Mouse (Mus musculus) cerebellum, postnatal 25 days (tissue): ENCODE results near the gene H13.
A peak's percentile ranks its signal among the peaks of the same experiment; 100 is the strongest.

Experiments used
- DNase-seq, 2 experiments: peaks; one replicate each; pipeline ENCODE4 v3.0.0; 2021; ENCODE audit warnings: mixed read lengths in 2 of 2

Gene H13

GRCm38 (mm10) chr2:152736090-152736601 is 66.9 kb downstream of the H13 start, which contains the start of gene Id1:
Gene Id1, plus strand, starts transcription at chr2:152736251.
- peak; percentile 59 to 60 for DNase-seq

- DNase-seq = peak; percentile 48 to 58
These were observed 67.5 kb downstream of the H13 start for GRCm38 (mm10) chr2:152736748-152737147.

GRCm38 (mm10) chr2:152737306-152738221 is 68.3 kb downstream of the H13 start:
- no peak for DNase-seq

GRCm38 (mm10) chr2:152738341-152738740 is 69.1 kb downstream of the H13 start:
- DNase-seq = no peak

GRCm38 (mm10) chr2:152739031-152739841 is 70.0 kb downstream of the H13 start:
- DNase-seq = peak; percentile 38 to 61

GRCm38 (mm10) chr2:152739842-152740260 is 70.6 kb downstream of the H13 start:
- DNase-seq = no peak

- DNase-seq = no peak
These were observed 71.2 kb downstream of the H13 start for GRCm38 (mm10) chr2:152740490-152740889.

- peak in 1 of 2 experiments; percentile 32 for DNase-seq
These were observed 72.1 kb downstream of the H13 start for GRCm38 (mm10) chr2:152741153-152742041.

- DNase-seq = peak; percentile 56 to 72
These were observed 73.2 kb downstream of the H13 start for GRCm38 (mm10) chr2:152742435-152742834.

- peak in 1 of 2 experiments; percentile 26 for DNase-seq
These were observed 84.9 kb downstream of the H13 start, which contains the start of gene Cox4i2 for GRCm38 (mm10) chr2:152753944-152754711. Gene Cox4i2, plus strand, starts transcription at chr2:152754173.

GRCm38 (mm10) chr2:152756474-152757393 is 87.5 kb downstream of the H13 start:
- peak in 1 of 2 experiments; percentile 10 for DNase-seq

GRCm38 (mm10) chr2:152757478-152757877 is 88.2 kb downstream of the H13 start:
- DNase-seq = peak; percentile 69 to 76
